Mouse (Mus musculus) intestine, embryonic 14.5 days (tissue): Measurements from ENCODE around the gene Ndufb10. TPM values are rescaled to one million over a fixed set of nuclear protein-coding genes. Genes with fewer than 3 reads are reported as not detected.

Source experiments
- ATAC-seq: fragments of 200-750 bp; cut with Nextera tagmentation; replicated peaks from 2 replicates; pipeline ENCODE4 v1.8.0; 2017; ENCODE audit warnings: low read depth, moderate number of reproducible peaks, moderate TSS enrichment, moderate library complexity; ENCODE audit not compliant: low FRiP score, low TSS enrichment
- DNase-seq: peaks from one replicate; pipeline ENCODE4 v3.0.0-alpha.2; 2018; ENCODE audit warnings: low spot score
- H3K27ac ChIP-seq: fragments of 300-500 bp; sonication (generic); 2 replicates; pipeline ENCODE4 v1.5.1; 2014; ENCODE audit warnings: low read depth, mild to moderate bottlenecking, control low read depth
- H3K27me3 ChIP-seq: fragments of 300-500 bp; sonication (generic); replicated peaks from 2 replicates; pipeline ENCODE4 v1.6.1; 2014; ENCODE audit warnings: low read length, control low read depth; ENCODE audit not compliant: control insufficient read depth, insufficient read depth
- H3K36me3 ChIP-seq: fragments of 300-500 bp; sonication (generic); 2 replicates; pipeline ENCODE4 v1.6.1; 2014; ENCODE audit warnings: low read length, control low read depth; ENCODE audit not compliant: control insufficient read depth, insufficient read depth
- H3K4me1 ChIP-seq: fragments of 300-500 bp; sonication (generic); replicated peaks from 2 replicates; pipeline ENCODE4 v1.6.1; 2014; ENCODE audit warnings: low read length, control low read depth, mixed read lengths; ENCODE audit not compliant: control insufficient read depth, insufficient read depth
- H3K4me2 ChIP-seq: fragments of 300-500 bp; sonication (generic); 2 replicates; pipeline ENCODE4 v1.6.1; 2014; ENCODE audit warnings: low read length
- H3K4me3 ChIP-seq: fragments of 300-500 bp; sonication (generic); 2 replicates; pipeline ENCODE4 v1.5.1; 2014; ENCODE audit warnings: low read depth, low read length, control low read depth, mixed read lengths
- H3K9ac ChIP-seq: fragments of 300-500 bp; sonication (generic); 2 replicates; pipeline ENCODE4 v1.6.1; 2014; ENCODE audit warnings: mild to moderate bottlenecking, low read length
- H3K9me3 ChIP-seq: fragments of 300-500 bp; sonication (generic); 2 replicates; pipeline ENCODE4 v1.6.1; 2016; ENCODE audit warnings: low read length, control low read depth; ENCODE audit not compliant: control insufficient read depth
- WGBS: fragments of 180-500 bp; shearing (Covaris S2); extraction: QIAGEN DNeasy Blood & Tissue Kit; methylation state at CpG from one replicate; pipeline ENCODE4 v1.1.7; 2014; 5-methylcytosine and 5-hydroxymethylcytosine counted together
- polyA plus RNA-seq: library from polyadenylated mRNA; unstranded; fragments of >200 nt; fragmentation: Nextera tagmentation; extraction: Ambion mirVana; gene quantifications from 2 replicates; pipeline ENCODE4 v1.2.1, GENCODE M21; 2014

The Ndufb10 gene
- polyA plus RNA-seq, 1 experiment from 2014 or later, result 296 TPM

GRCm38 (mm10) chr17:24737135-24737810, 13.0 kb upstream of the Ndufb10 start:
- ATAC-seq (no peak), DNase-seq (no peak)
- H3K9ac ChIP-seq, result peak overlapping the region; percentile 65
- peak overlapping the region; percentile 61 for H3K4me3 ChIP-seq
- peaks cover 7% of the 10 kb centered on the region; the same call in 1 of the 2 replicates for H3K4me1 ChIP-seq
- peak overlapping the region; percentile 82 for H3K4me2 ChIP-seq
- H3K27me3 ChIP-seq, result no peaks in the 10 kb centered on the region
- WGBS, result 28% methylated on average over 8 of the region's 8 CpGs
- H3K9me3 ChIP-seq, result no peaks in the 10 kb centered on the region
- H3K27ac ChIP-seq, result no peak overlapping the region
- H3K36me3 ChIP-seq, result peaks cover 15% of the 10 kb centered on the region; the same call in 1 of the 2 replicates

- DNase-seq (peak; percentile 94), ATAC-seq (peak; percentile 95)
- WGBS, result 1% methylated on average over 29 of the region's 29 CpGs
- peak within 1 kb of the TSS; percentile 82 for H3K4me2 ChIP-seq
- H3K4me3 ChIP-seq, result peak within 1 kb of the TSS; percentile 61
- H3K9me3 ChIP-seq, result no peaks in the 10 kb centered on the region
- peaks cover 7% of the 10 kb centered on the region; the same call in 1 of the 2 replicates for H3K4me1 ChIP-seq
- H3K9ac ChIP-seq, result peak within 1 kb of the TSS; percentile 65
- no peaks in the 10 kb centered on the region for H3K27me3 ChIP-seq
- H3K36me3 ChIP-seq, result peaks cover 9% of the 10 kb centered on the region; the same call in 1 of the 2 replicates
- H3K27ac ChIP-seq, result peak within 1 kb of the TSS; percentile 60
Measured at GRCm38 (mm10) chr17:24736330-24737051, 12.2 kb upstream of the Ndufb10 start, which contains the start of gene Msrb1. Gene Msrb1, plus strand, starts transcription at chr17:24736642.

- Histone ChIP-seq H3K9me3 (no peaks in the 10 kb centered on the region), H3K9ac (no peak overlapping the region), H3K27me3 (no peaks in the 10 kb centered on the region), H3K27ac (peak overlapping the region; percentile 60; the same call in 1 of the 2 replicates), H3K4me2 (peak overlapping the region; percentile 82), H3K36me3 (0 out of 2 replicates have a peak, but pooled peaks cover 4% of the 10 kb centered on the region), H3K4me1 (peaks cover 7% of the 10 kb centered on the region; the same call in 1 of the 2 replicates), H3K4me3 (no peak overlapping the region)
- no peak for DNase-seq
- no peak for ATAC-seq
- WGBS, result 92% methylated on average over 7 of the region's 7 CpGs
Measured at GRCm38 (mm10) chr17:24735446-24735845, 11.2 kb upstream of the Ndufb10 start.

- 90% methylated on average over 1 of the region's 1 CpGs for WGBS
- Histone ChIP-seq H3K9ac (no peak overlapping the region), H3K4me2 (no peak overlapping the region), H3K4me1 (peaks cover 7% of the 10 kb centered on the region; the same call in 1 of the 2 replicates), H3K9me3 (no peaks in the 10 kb centered on the region), H3K27me3 (no peaks in the 10 kb centered on the region), H3K4me3 (no peak overlapping the region), H3K27ac (no peak overlapping the region), H3K36me3 (no peaks in the 10 kb centered on the region)
- ATAC-seq, result no peak
- no peak for DNase-seq
Measured at GRCm38 (mm10) chr17:24734513-24734912, 10.2 kb upstream of the Ndufb10 start.

- H3K4me2 ChIP-seq, result no peak overlapping the region
- 91% methylated on average over 21 of the region's 21 CpGs for WGBS
- no peak for DNase-seq
- H3K36me3 ChIP-seq, result no peaks in the 10 kb centered on the region
- H3K9ac ChIP-seq, result no peak overlapping the region
- H3K9me3 ChIP-seq, result no peaks in the 10 kb centered on the region
- no peak for ATAC-seq
- no peak overlapping the region for H3K27ac ChIP-seq
- peaks cover 7% of the 10 kb centered on the region; the same call in 1 of the 2 replicates for H3K4me1 ChIP-seq
- H3K27me3 ChIP-seq, result no peaks in the 10 kb centered on the region
- H3K4me3 ChIP-seq, result no peak overlapping the region
Measured at GRCm38 (mm10) chr17:24733434-24734050, 9.3 kb upstream of the Ndufb10 start.

GRCm38 (mm10) chr17:24732233-24732935, 8.1 kb upstream of the Ndufb10 start:
- Histone ChIP-seq H3K4me3 (no peak overlapping the region), H3K4me1 (peaks cover 4% of the 10 kb centered on the region; the same call in 1 of the 2 replicates), H3K4me2 (no peak overlapping the region), H3K36me3 (no peaks in the 10 kb centered on the region), H3K9me3 (no peaks in the 10 kb centered on the region), H3K27ac (no peak overlapping the region), H3K27me3 (no peaks in the 10 kb centered on the region), H3K9ac (no peak overlapping the region)
- no peak for ATAC-seq
- DNase-seq, result no peak
- 82% methylated on average over 12 of the region's 12 CpGs for WGBS

- no peak overlapping the region for H3K27ac ChIP-seq
- no peak overlapping the region for H3K4me2 ChIP-seq
- no peaks in the 10 kb centered on the region for H3K9me3 ChIP-seq
- H3K4me1 ChIP-seq, result peaks cover under 1% of the 10 kb centered on the region; the same call in 1 of the 2 replicates
- H3K9ac ChIP-seq, result no peak overlapping the region
- DNase-seq, result no peak
- ATAC-seq, result no peak
- no peaks in the 10 kb centered on the region for H3K27me3 ChIP-seq
- no peaks in the 10 kb centered on the region for H3K36me3 ChIP-seq
- H3K4me3 ChIP-seq, result no peak overlapping the region
- WGBS, result 80% methylated on average over 14 of the region's 14 CpGs
Measured at GRCm38 (mm10) chr17:24730787-24731186, 6.5 kb upstream of the Ndufb10 start.

- H3K4me3 ChIP-seq, result no peak overlapping the region
- no peaks in the 10 kb centered on the region for H3K9me3 ChIP-seq
- no peaks in the 10 kb centered on the region for H3K4me1 ChIP-seq
- WGBS, result 66% methylated on average over 6 of the region's 6 CpGs
- ATAC-seq (no peak), DNase-seq (no peak)
- H3K9ac ChIP-seq, result no peak overlapping the region
- no peak overlapping the region for H3K4me2 ChIP-seq
- H3K27ac ChIP-seq, result no peak overlapping the region
- H3K36me3 ChIP-seq, result no peaks in the 10 kb centered on the region
- no peaks in the 10 kb centered on the region for H3K27me3 ChIP-seq
Measured at GRCm38 (mm10) chr17:24729067-24729466, 4.8 kb upstream of the Ndufb10 start.
